Mouse (Mus musculus): ENCODE measurements at regions not wholly inside any gene's neighbourhood (a gene's known extent, or its start where the extent isn't known, plus 50 kb on each side); places are given as distances from the start of the nearest gene placed in this dataset.

- no peak overlapping the region for H3K9ac ChIP-seq
- WGBS: 76% methylated on average over 9 of the region's 9 CpGs
- no peak for TF ChIP-seq CTCF (IDR thresholded peaks at IDR 0.05; ENCODE audit: low read depth)
- no peak overlapping the region for H3K27ac ChIP-seq (ENCODE audit: low read depth)
- H3K4me3 ChIP-seq (ENCODE audit: low read depth, low read length): no peak overlapping the region
- no peak overlapping the region for H3K4me2 ChIP-seq
- H3K27me3 ChIP-seq (ENCODE audit: insufficient read depth, low read length): no peaks in the 10 kb centered on the region
- DNase-seq (no peak), ATAC-seq (ENCODE audit: insufficient read depth) (no peak)
- H3K36me3 ChIP-seq (ENCODE audit: insufficient read depth): no peaks in the 10 kb centered on the region
- no peaks in the 10 kb centered on the region for H3K4me1 ChIP-seq (ENCODE audit: insufficient read depth)
- no peaks in the 10 kb centered on the region for H3K9me3 ChIP-seq (ENCODE audit: low read depth, low read length)
Measured at GRCm38 (mm10) chr10:99430175-99430574, 167.1 kb downstream of the Dusp6 start.

GRCm38 (mm10) chr10:99430669-99431561 is 167.9 kb downstream of the Dusp6 start:
- WGBS: 68% methylated on average over 16 of the region's 16 CpGs
- Histone ChIP-seq H3K9me3 (ENCODE audit: low read depth, low read length) (no peaks in the 10 kb centered on the region), H3K4me1 (ENCODE audit: insufficient read depth) (no peaks in the 10 kb centered on the region), H3K27ac (ENCODE audit: low read depth) (no peak overlapping the region), H3K9ac (no peak overlapping the region), H3K4me2 (no peak overlapping the region), H3K27me3 (ENCODE audit: insufficient read depth, low read length) (no peaks in the 10 kb centered on the region), H3K36me3 (ENCODE audit: insufficient read depth) (no peaks in the 10 kb centered on the region), H3K4me3 (ENCODE audit: low read depth, low read length) (no peak overlapping the region)
- TF ChIP-seq CTCF (IDR thresholded peaks at IDR 0.05; ENCODE audit: low read depth): no peak
- DNase-seq (no peak), ATAC-seq (ENCODE audit: insufficient read depth) (no peak)

DNA sequence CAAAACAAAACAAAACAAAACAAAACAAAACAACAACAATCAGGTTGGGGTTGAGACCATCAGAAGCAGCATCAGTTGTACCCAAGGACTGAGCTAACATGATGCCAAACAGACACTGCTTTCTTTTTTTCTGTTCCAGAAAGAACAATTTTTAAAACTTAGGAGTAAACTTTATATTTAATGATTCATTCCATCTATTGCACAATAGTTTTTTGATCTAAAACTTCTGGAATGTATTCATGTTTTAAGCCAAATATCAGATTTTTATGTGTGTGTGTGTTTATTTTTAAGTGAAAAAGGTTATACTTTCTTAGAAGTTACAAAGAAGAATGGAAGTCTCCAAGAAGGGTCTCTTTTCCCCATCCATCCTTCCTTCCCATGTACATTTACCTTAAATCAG is 174.0 kb downstream of the Dusp6 start:
- Histone ChIP-seq H3K4me3 (ENCODE audit: low read depth, low read length) (no peak overlapping the region), H3K9ac (no peak overlapping the region), H3K36me3 (ENCODE audit: insufficient read depth) (no peaks in the 10 kb centered on the region), H3K4me2 (no peak overlapping the region), H3K9me3 (ENCODE audit: low read depth, low read length) (no peaks in the 10 kb centered on the region), H3K27me3 (ENCODE audit: insufficient read depth, low read length) (no peaks in the 10 kb centered on the region), H3K27ac (ENCODE audit: low read depth) (no peak overlapping the region), H3K4me1 (ENCODE audit: insufficient read depth) (peaks cover 9% of the 10 kb centered on the region)
- no peak for DNase-seq
- no peak for TF ChIP-seq CTCF (IDR thresholded peaks at IDR 0.05; ENCODE audit: low read depth)
- ATAC-seq (ENCODE audit: insufficient read depth): no peak

- ATAC-seq (ENCODE audit: insufficient read depth) (no peak), DNase-seq (no peak)
- no peaks in the 10 kb centered on the region for H3K36me3 ChIP-seq (ENCODE audit: insufficient read depth)
- no peak overlapping the region for H3K4me2 ChIP-seq
- H3K27me3 ChIP-seq (ENCODE audit: insufficient read depth, low read length): no peaks in the 10 kb centered on the region
- no peak overlapping the region for H3K4me3 ChIP-seq (ENCODE audit: low read depth, low read length)
- 77% methylated on average over 5 of the region's 5 CpGs for WGBS
- H3K27ac ChIP-seq (ENCODE audit: low read depth): no peak overlapping the region
- no peak for TF ChIP-seq CTCF (IDR thresholded peaks at IDR 0.05; ENCODE audit: low read depth)
- no peaks in the 10 kb centered on the region for H3K9me3 ChIP-seq (ENCODE audit: low read depth, low read length)
- H3K4me1 ChIP-seq (ENCODE audit: insufficient read depth): peaks cover 12% of the 10 kb centered on the region
- no peak overlapping the region for H3K9ac ChIP-seq
Measured at GRCm38 (mm10) chr10:99440169-99440568, 177.1 kb downstream of the Dusp6 start.

DNA sequence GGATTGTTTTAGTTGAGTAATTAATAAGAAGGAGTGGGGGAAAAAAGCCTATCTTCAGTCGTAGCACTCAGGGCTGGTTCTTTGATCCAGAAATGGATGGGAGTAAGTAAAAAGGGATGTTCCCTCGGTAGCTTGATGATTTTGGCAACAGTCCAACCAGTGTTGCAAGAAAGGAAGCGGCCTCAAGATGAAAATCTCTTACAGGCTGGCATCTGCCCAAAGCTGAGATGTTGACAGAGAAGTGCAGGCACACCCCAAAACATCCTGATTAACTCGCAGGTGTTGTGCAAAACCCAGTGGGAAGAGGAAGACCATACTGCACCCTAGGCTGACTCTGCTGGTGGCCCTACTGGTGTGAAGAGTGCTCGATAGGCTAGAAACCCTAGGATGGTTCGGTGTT is 178.0 kb downstream of the Dusp6 start:
- peaks cover 12% of the 10 kb centered on the region for H3K4me1 ChIP-seq (ENCODE audit: insufficient read depth)
- DNase-seq (peak; percentile 94), ATAC-seq (ENCODE audit: insufficient read depth) (peak; percentile 80; the same call in 1 of the 2 replicates)
- no peak overlapping the region for H3K27ac ChIP-seq (ENCODE audit: low read depth)
- 26% methylated on average over 6 of the region's 6 CpGs for WGBS
- no peaks in the 10 kb centered on the region for H3K9me3 ChIP-seq (ENCODE audit: low read depth, low read length)
- H3K9ac ChIP-seq: no peak overlapping the region
- H3K27me3 ChIP-seq (ENCODE audit: insufficient read depth, low read length): no peaks in the 10 kb centered on the region
- H3K4me3 ChIP-seq (ENCODE audit: low read depth, low read length): no peak overlapping the region
- H3K36me3 ChIP-seq (ENCODE audit: insufficient read depth): no peaks in the 10 kb centered on the region
- no peak for TF ChIP-seq CTCF (IDR thresholded peaks at IDR 0.05; ENCODE audit: low read depth)
- no peak overlapping the region for H3K4me2 ChIP-seq

- no peak for ATAC-seq (ENCODE audit: insufficient read depth)
- Histone ChIP-seq H3K27me3 (ENCODE audit: insufficient read depth, low read length) (no peaks in the 10 kb centered on the region), H3K27ac (ENCODE audit: low read depth) (no peak overlapping the region), H3K4me3 (ENCODE audit: low read depth, low read length) (no peak overlapping the region), H3K4me2 (no peak overlapping the region), H3K4me1 (ENCODE audit: insufficient read depth) (peaks cover 12% of the 10 kb centered on the region), H3K36me3 (ENCODE audit: insufficient read depth) (no peaks in the 10 kb centered on the region), H3K9me3 (ENCODE audit: low read depth, low read length) (no peaks in the 10 kb centered on the region), H3K9ac (no peak overlapping the region)
- DNase-seq: peak; percentile 26
- 24% methylated on average over 10 of the region's 10 CpGs for WGBS
- TF ChIP-seq CTCF (IDR thresholded peaks at IDR 0.05; ENCODE audit: low read depth): no peak
Measured at GRCm38 (mm10) chr10:99441931-99442330, 178.9 kb downstream of the Dusp6 start.

DNA sequence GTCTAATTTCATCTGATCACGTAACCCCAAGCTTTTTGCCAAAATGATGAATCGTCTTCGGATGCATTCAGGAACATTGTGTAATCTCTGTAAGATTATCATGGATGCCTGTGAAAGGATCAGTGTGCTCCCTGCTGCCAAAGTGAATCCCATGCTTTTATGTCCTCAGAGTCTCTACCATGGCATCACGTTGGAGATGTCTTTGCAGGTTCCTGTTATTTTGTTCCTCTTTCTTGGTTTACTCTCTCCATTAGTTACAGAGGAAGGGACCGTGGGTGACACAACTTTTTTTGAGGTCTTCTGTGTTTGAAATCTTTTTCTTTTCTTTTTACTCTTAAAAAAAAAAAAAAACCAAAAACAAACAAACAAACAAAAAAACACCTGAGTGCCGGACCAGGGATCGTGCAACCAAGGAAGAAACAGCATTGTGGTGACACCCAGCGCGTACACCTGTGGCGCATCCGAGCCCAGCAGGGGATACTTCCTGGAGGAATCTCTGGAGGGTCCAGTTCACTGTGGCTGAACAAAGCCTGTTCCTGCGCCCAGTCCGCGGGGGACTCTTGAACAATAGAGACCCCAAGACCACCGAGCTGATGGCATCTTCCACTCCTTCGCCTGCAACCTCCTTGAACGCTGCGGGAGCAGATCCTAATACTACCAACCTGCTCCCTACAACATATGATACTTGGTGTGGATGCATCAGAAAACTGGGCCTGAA is 180.6 kb downstream of the Dusp6 start:
- Histone ChIP-seq H3K4me3 (ENCODE audit: low read depth, low read length) (no peak overlapping the region), H3K4me1 (ENCODE audit: insufficient read depth) (peaks cover 12% of the 10 kb centered on the region), H3K4me2 (no peak overlapping the region), H3K27ac (ENCODE audit: low read depth) (no peak overlapping the region), H3K36me3 (ENCODE audit: insufficient read depth) (no peaks in the 10 kb centered on the region), H3K27me3 (ENCODE audit: insufficient read depth, low read length) (no peaks in the 10 kb centered on the region), H3K9me3 (ENCODE audit: low read depth, low read length) (no peaks in the 10 kb centered on the region), H3K9ac (no peak overlapping the region)
- TF ChIP-seq CTCF (IDR thresholded peaks at IDR 0.05; ENCODE audit: low read depth): no peak
- ATAC-seq (ENCODE audit: insufficient read depth) (no peak), DNase-seq (no peak)
- WGBS: 86% methylated on average over 18 of the region's 18 CpGs

All from lung, embryonic 14.5 days (tissue).